Comparison of ENCODE assay signal across 21 mouse cellular contexts in the genomic region with DNA sequence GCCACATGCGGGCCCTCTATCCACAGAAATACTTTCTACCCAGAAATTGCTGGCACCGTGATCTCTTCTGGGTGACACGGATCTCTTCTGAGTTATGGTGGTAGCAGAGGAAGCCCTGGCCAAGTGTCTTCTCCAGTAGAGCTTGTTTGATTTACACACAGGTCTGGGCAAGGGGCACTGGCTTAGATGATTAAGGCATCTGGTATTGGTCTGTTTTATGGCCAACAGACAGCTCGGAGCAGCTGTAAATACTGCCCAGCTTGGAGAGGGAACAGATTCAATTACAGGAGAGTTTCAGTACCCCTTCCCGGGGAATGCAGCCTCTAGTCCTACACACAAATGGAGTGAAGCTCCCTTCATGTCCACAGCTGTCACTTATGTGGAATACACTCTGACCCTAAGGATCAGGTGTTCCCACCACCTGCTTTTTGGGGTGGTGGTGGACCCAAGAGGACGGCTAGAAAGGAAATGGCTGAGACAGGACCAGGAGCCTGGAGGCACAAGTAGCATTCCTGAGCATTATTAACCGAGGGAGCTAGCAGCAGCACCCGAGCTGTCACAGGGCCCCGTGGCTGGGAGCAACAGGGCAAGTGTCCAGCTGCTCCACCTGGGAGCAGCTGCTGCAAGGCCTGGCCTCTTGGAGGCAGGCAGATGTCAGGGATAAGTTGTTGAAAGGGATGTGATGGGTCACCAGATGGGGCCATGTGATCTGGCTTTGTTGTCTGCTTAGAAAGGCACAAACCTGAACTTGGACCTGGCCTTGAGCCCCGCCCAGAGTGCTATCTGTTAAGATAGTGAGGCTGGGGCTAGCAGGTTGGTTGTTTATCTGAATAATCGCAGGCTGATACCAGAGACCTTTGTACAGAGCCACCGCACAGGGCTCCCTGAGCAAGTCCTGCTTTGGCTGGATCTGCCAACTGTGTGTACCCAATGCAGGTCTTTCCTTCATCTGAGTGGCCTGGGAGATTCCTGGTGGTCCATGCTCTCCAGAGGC. TPM values are rescaled to one million over a fixed set of nuclear protein-coding genes. Genes with fewer than 3 reads are reported as not detected.
A peak's percentile ranks its signal among the peaks of the same experiment; 100 is the strongest.
DNase-seq lines count a peak whose midpoint lies in the region; ATAC-seq and TF ChIP-seq lines count a peak whose summit lies in the region.
"Had no signal": no experiment of that assay in that cellular context is flagged by ENCODE, and none has a peak within 500 bp of the region (broad histone marks: within the 10 kb centered on the region; RNA-seq: fewer than 3 reads in every experiment).

No protein-coding gene starts in this region.

- no peak overlapping the region for H3K4me3 ChIP-seq in kidney, embryonic 14.5 days (ENCODE audit: low read length)
- H3K4me3 ChIP-seq in kidney, adult 2 months (ENCODE audit: insufficient read depth, low read depth, low read length): no peak overlapping the region
- no peak overlapping the region for H3K4me3 ChIP-seq in embryonic facial prominence, embryonic 15.5 days (replicated peaks)
- H3K4me3 ChIP-seq in limb, embryonic 15.5 days: no peak overlapping the region

- no peaks in the 10 kb centered on the region for H3K9me3 ChIP-seq in kidney, embryonic 14.5 days (ENCODE audit: control insufficient read depth, low read length)
- no peaks in the 10 kb centered on the region for H3K9me3 ChIP-seq in embryonic facial prominence, embryonic 15.5 days (replicated peaks)
- H3K9me3 ChIP-seq in limb, embryonic 15.5 days: no peaks in the 10 kb centered on the region

- H3K27ac ChIP-seq in kidney, embryonic 14.5 days (ENCODE audit: low read depth, low read length): peak overlapping the region; percentile 59; the same call in 1 of the 2 replicates
- H3K27ac ChIP-seq in kidney, adult 2 months (ENCODE audit: insufficient read depth, low read depth, low read length): no peak overlapping the region
- H3K27ac ChIP-seq in embryonic facial prominence, embryonic 15.5 days (replicated peaks): peak overlapping the region; percentile 41; the same call in 1 of the 2 replicates
- H3K27ac ChIP-seq in limb, embryonic 15.5 days: peak overlapping the region; percentile 50

- peaks cover 23% of the 10 kb centered on the region for H3K36me3 ChIP-seq in kidney, embryonic 14.5 days (ENCODE audit: control insufficient read depth, insufficient read depth, low read length)
- H3K36me3 ChIP-seq in kidney, adult 2 months (ENCODE audit: control insufficient read depth, insufficient read depth, low read length): peaks cover 1% of the 10 kb centered on the region; the same call in 1 of the 2 replicates
- H3K36me3 ChIP-seq in embryonic facial prominence, embryonic 15.5 days: peaks cover 28% of the 10 kb centered on the region
- peaks cover 36% of the 10 kb centered on the region for H3K36me3 ChIP-seq in limb, embryonic 15.5 days

- no peak overlapping the region for H3K4me2 ChIP-seq in kidney, embryonic 14.5 days (replicated peaks; ENCODE audit: low read depth, low read length)
- no peak overlapping the region for H3K4me2 ChIP-seq in embryonic facial prominence, embryonic 15.5 days (replicated peaks)
- no peak overlapping the region for H3K4me2 ChIP-seq in limb, embryonic 15.5 days

- TF ChIP-seq POLR2A in kidney, adult 2 months (IDR thresholded peaks at IDR 0.05; ENCODE audit: low read depth, low read length): no peak

- DNase-seq in kidney, adult 2 months: no peak
- peak; percentile 38 for DNase-seq in skeletal muscle tissue, adult 2 months (ENCODE audit: low read depth, low spot score)
- DNase-seq in cerebellum, adult 9-11 months: no peak
- DNase-seq in Muller cell, postnatal 12 days (ENCODE audit: inconsistent ontology term): no peak
- DNase-seq: adrenal gland, postnatal 36 days; cerebellum, postnatal 14 days; heart, adult 18-20 months; lung, adult 2 months had no signal

- no peak for TF ChIP-seq CTCF in kidney, adult 2 months (conservative IDR thresholded peaks at IDR 0.05; ENCODE audit: insufficient read depth, insufficient read length, low read depth, low read length)

- H3K4me1 ChIP-seq in kidney, embryonic 14.5 days (ENCODE audit: control insufficient read depth, insufficient read depth, low read length): peaks cover 16% of the 10 kb centered on the region
- H3K4me1 ChIP-seq in kidney, adult 2 months (ENCODE audit: control insufficient read depth, insufficient read depth, low read length): peaks cover 7% of the 10 kb centered on the region
- H3K4me1 ChIP-seq in embryonic facial prominence, embryonic 15.5 days: peaks cover 12% of the 10 kb centered on the region
- H3K4me1 ChIP-seq in limb, embryonic 15.5 days: peaks cover 11% of the 10 kb centered on the region

- H3K27me3 ChIP-seq in kidney, embryonic 14.5 days (ENCODE audit: control insufficient read depth, insufficient read depth, low read length): no peaks in the 10 kb centered on the region
- H3K27me3 ChIP-seq in kidney, adult 2 months (replicated peaks; ENCODE audit: control insufficient read depth, insufficient read depth, low read length): no peaks in the 10 kb centered on the region
- no peaks in the 10 kb centered on the region for H3K27me3 ChIP-seq in embryonic facial prominence, embryonic 15.5 days
- no peaks in the 10 kb centered on the region for H3K27me3 ChIP-seq in limb, embryonic 15.5 days

- WGBS in kidney, embryonic 14.5 days: 41% methylated on average over 12 of the region's 12 CpGs
- WGBS in kidney, adult 2 months: 41% methylated on average over 12 of the region's 12 CpGs
- WGBS in embryonic facial prominence, embryonic 15.5 days: 63% methylated on average over 12 of the region's 12 CpGs
- 38% methylated on average over 12 of the region's 12 CpGs for WGBS in limb, embryonic 15.5 days

- ATAC-seq in kidney, embryonic 14.5 days (ENCODE audit: low FRiP score, low TSS enrichment): peak; percentile 78
- ATAC-seq in embryonic facial prominence, embryonic 15.5 days (ENCODE audit: insufficient number of reproducible peaks, low FRiP score, low TSS enrichment, low read depth): no peak
- 0 out of 2 replicates have a peak, but pooled peaks have one; percentile 41 for ATAC-seq in limb, embryonic 15.5 days (ENCODE audit: insufficient number of reproducible peaks, low FRiP score, low TSS enrichment, low read depth)
- ATAC-seq in granulocyte monocyte progenitor cell, adult 5-6 weeks (replicated peaks; ENCODE audit: poor library complexity, severe bottlenecking): no peak
- ATAC-seq: hindbrain, embryonic 16.5 days had no signal

- H3K9ac ChIP-seq in kidney, embryonic 14.5 days (ENCODE audit: low read depth, low read length): no peak overlapping the region; the same call in 1 of the 2 replicates
- no peak overlapping the region for H3K9ac ChIP-seq in embryonic facial prominence, embryonic 15.5 days
- H3K9ac ChIP-seq in limb, embryonic 15.5 days: no peak overlapping the region

RNA-seq across cellular contexts. Expression of a gene that starts 2.0 kb away (rescaled TPM):
- 3.7 and 4.9 TPM in 2 replicates for polyA plus RNA-seq in kidney, embryonic 14.5 days (2014; fragmentation: Nextera tagmentation; extraction: Ambion mirVana)
- polyA plus RNA-seq in kidney, adult 2 months (2012; rRNA removed): 69.7 and 90.2 TPM in 2 replicates
- polyA plus RNA-seq in embryonic facial prominence, embryonic 15.5 days (2015; fragmentation: Nextera tagmentation; extraction: Ambion mirVana): 10.7 and 12.2 TPM in 2 replicates
- polyA plus RNA-seq in limb, embryonic 15.5 days (2015; fragmentation: Nextera tagmentation; extraction: Ambion mirVana): 11.1 and 12.0 TPM in 2 replicates
- not detected in 2 replicates for total RNA-seq in granulocyte monocyte progenitor cell, adult 5-6 weeks (2014; fragmentation: Nextera tagmentation)
- 0.04 TPM in 1 of 2 replicates, not detected in the other for total RNA-seq in granulocyte monocyte progenitor cell, adult 5-6 weeks (2017)
- total RNA-seq: midbrain, postnatal 0 days; neutrophil, adult 5-6 weeks had no signal

RNA-seq across cellular contexts. Expression of a gene that starts 4.4 kb away (rescaled TPM):
- polyA plus RNA-seq in kidney, embryonic 14.5 days (2014; fragmentation: Nextera tagmentation; extraction: Ambion mirVana): not detected in 2 replicates
- polyA plus RNA-seq in kidney, adult 2 months (2012; rRNA removed): not detected in 2 replicates
- not detected in 2 replicates for polyA plus RNA-seq in embryonic facial prominence, embryonic 15.5 days (2015; fragmentation: Nextera tagmentation; extraction: Ambion mirVana)
- polyA plus RNA-seq in limb, embryonic 15.5 days (2015; fragmentation: Nextera tagmentation; extraction: Ambion mirVana): not detected in 2 replicates
- not detected in 2 replicates for total RNA-seq in granulocyte monocyte progenitor cell, adult 5-6 weeks (2014; fragmentation: Nextera tagmentation)
- total RNA-seq in granulocyte monocyte progenitor cell, adult 5-6 weeks (2017): not detected in 2 replicates
- total RNA-seq: adrenal gland, postnatal 36 days; ES-E14; heart, adult 18-20 months; left cerebral cortex, adult 18-20 months; neutrophil, adult 5-6 weeks had no signal
- polyA plus RNA-seq: heart, postnatal 0 days; hindbrain, embryonic 16.5 days; large intestine, adult 2 months; lung, adult 2 months; midbrain, postnatal 0 days; stomach, embryonic 14.5 days; urinary bladder, adult 2 months had no signal

RNA-seq across cellular contexts. Expression of a gene that starts 4.9 kb away (rescaled TPM):
- 82.4 and 87.9 TPM in 2 replicates for polyA plus RNA-seq in kidney, embryonic 14.5 days (2014; fragmentation: Nextera tagmentation; extraction: Ambion mirVana)
- polyA plus RNA-seq in kidney, adult 2 months (2012; rRNA removed): 24.4 and 29.2 TPM in 2 replicates
- 61.0 and 63.2 TPM in 2 replicates for polyA plus RNA-seq in embryonic facial prominence, embryonic 15.5 days (2015; fragmentation: Nextera tagmentation; extraction: Ambion mirVana)
- 61.2 and 68.5 TPM in 2 replicates for polyA plus RNA-seq in limb, embryonic 15.5 days (2015; fragmentation: Nextera tagmentation; extraction: Ambion mirVana)
- total RNA-seq in granulocyte monocyte progenitor cell, adult 5-6 weeks (2014; fragmentation: Nextera tagmentation): 79.1 and 83.9 TPM in 2 replicates
- total RNA-seq in granulocyte monocyte progenitor cell, adult 5-6 weeks (2017): 25.7 and 30.3 TPM in 2 replicates

RNA-seq across cellular contexts. Expression of a gene that starts 30.4 kb away (rescaled TPM):
- polyA plus RNA-seq in kidney, embryonic 14.5 days (2014; fragmentation: Nextera tagmentation; extraction: Ambion mirVana): 2.5 and 5.3 TPM in 2 replicates
- polyA plus RNA-seq in kidney, adult 2 months (2012; rRNA removed): 20.5 and 22.2 TPM in 2 replicates
- polyA plus RNA-seq in embryonic facial prominence, embryonic 15.5 days (2015; fragmentation: Nextera tagmentation; extraction: Ambion mirVana): 11.6 and 11.7 TPM in 2 replicates
- polyA plus RNA-seq in limb, embryonic 15.5 days (2015; fragmentation: Nextera tagmentation; extraction: Ambion mirVana): 11.9 and 12.5 TPM in 2 replicates
- total RNA-seq in granulocyte monocyte progenitor cell, adult 5-6 weeks (2014; fragmentation: Nextera tagmentation): 12.1 and 18.5 TPM in 2 replicates
- 18.5 and 23.0 TPM in 2 replicates for total RNA-seq in granulocyte monocyte progenitor cell, adult 5-6 weeks (2017)

RNA-seq across cellular contexts. Expression of a gene that starts 46.3 kb away (rescaled TPM):
- 32.2 and 40.7 TPM in 2 replicates for polyA plus RNA-seq in kidney, embryonic 14.5 days (2014; fragmentation: Nextera tagmentation; extraction: Ambion mirVana)
- 40.1 and 42.2 TPM in 2 replicates for polyA plus RNA-seq in kidney, adult 2 months (2012; rRNA removed)
- polyA plus RNA-seq in embryonic facial prominence, embryonic 15.5 days (2015; fragmentation: Nextera tagmentation; extraction: Ambion mirVana): 23.0 and 23.7 TPM in 2 replicates
- polyA plus RNA-seq in limb, embryonic 15.5 days (2015; fragmentation: Nextera tagmentation; extraction: Ambion mirVana): 21.2 and 21.5 TPM in 2 replicates
- total RNA-seq in granulocyte monocyte progenitor cell, adult 5-6 weeks (2014; fragmentation: Nextera tagmentation): 85.9 and 93.1 TPM in 2 replicates
- 46.7 and 53.4 TPM in 2 replicates for total RNA-seq in granulocyte monocyte progenitor cell, adult 5-6 weeks (2017)

Comparison
In these comparisons a context has a peak if more than half of its experiments do, and no peak if none do; other contexts are left out.
1. ATAC-seq: peak in kidney, embryonic 14.5 days (single experiment) and limb, embryonic 15.5 days (single experiment); none in embryonic facial prominence, embryonic 15.5 days (single experiment) and granulocyte monocyte progenitor cell, adult 5-6 weeks (single experiment).